Mouse (Mus musculus) gastrocnemius, adult 2 months (tissue): Measurements from ENCODE around the gene Cd209a. TPM values are rescaled to one million over a fixed set of nuclear protein-coding genes. Genes with fewer than 3 reads are reported as not detected.
"Not testable (repeated sequence)": the region's sequence is repeated elsewhere in the genome, so short reads cannot be mapped to it uniquely, and the experiment has no call there.

Experiments used
- DNase-seq: peaks from one replicate; pipeline ENCODE4 v3.0.0; 2022
- H3K27ac ChIP-seq: fragments of 200-600 bp; 2 replicates; pipeline ENCODE4 v1.8.1; 2022; ENCODE audit warnings: mild to moderate bottlenecking
- H3K4me3 ChIP-seq: fragments of 200-600 bp; 2 replicates; pipeline ENCODE4 v1.8.1; 2022; ENCODE audit warnings: mild to moderate bottlenecking, moderate library complexity
- CTCF ChIP-seq: fragments of 200-600 bp; IDR thresholded peaks from 2 replicates; pipeline ENCODE4 v1.8.1; 2022; ENCODE audit warnings: antibody characterized with exemption, mild to moderate bottlenecking, moderate library complexity
- intact Hi-C: fragments of 180-260 bp; cut with DNase I; formaldehyde crosslinking; loops from one replicate; pipeline ENCODE4 v1.15.1; 2025
- long read RNA-seq, 2 experiments: library from polyadenylated mRNA; stranded (forward); transcript quantifications; one replicate each; pipeline ENCODE4 v2.0.0; 2021
- total RNA-seq, 2 experiments: library from RNA; stranded (reverse); gene quantifications; 2 replicates each; pipeline ENCODE4 v1.2.3; 2021

The Cd209a gene
- under 1 TPM; 0.50 to 0.71 TPM for total RNA-seq
- long read RNA-seq, experiment 1 = 0 reads
- long read RNA-seq, experiment 2 = 0 reads

- TF ChIP-seq CTCF = no peak
- no peak within 1 kb of the TSS for H3K27ac ChIP-seq
- intact Hi-C loops = no loop called here
- no peak for DNase-seq
- no peak within 1 kb of the TSS for H3K4me3 ChIP-seq
These were observed at the start of gene Cd209a for GRCm38 (mm10) chr8:3748761-3749160. TSS of gene Cd209a (minus strand) at chr8:3748984.

GRCm38 (mm10) chr8:3768641-3769040 lies 19.9 kb upstream of the Cd209a start:
- H3K27ac ChIP-seq, DNase-seq, H3K4me3 ChIP-seq, intact Hi-C loops: not testable (repeated sequence)

GRCm38 (mm10) chr8:3754261-3754850 lies 5.6 kb upstream of the Cd209a start:
- intact Hi-C loops = no loop called here
- Histone ChIP-seq H3K27ac (no peak overlapping the region), H3K4me3 (no peak overlapping the region)
- no peak for TF ChIP-seq CTCF
- peak; percentile 74 for DNase-seq

- DNase-seq = no peak
- TF ChIP-seq CTCF = no peak
- intact Hi-C loops = no loop called here
- no peak overlapping the region for H3K4me3 ChIP-seq
- H3K27ac ChIP-seq = no peak overlapping the region
These were observed 11.8 kb downstream of the Cd209a start for GRCm38 (mm10) chr8:3736947-3737346.

- intact Hi-C loops = no loop called here
- no peak for TF ChIP-seq CTCF
These were observed 13.2 kb downstream of the Cd209a start for GRCm38 (mm10) chr8:3735599-3735998.

GRCm38 (mm10) chr8:3734084-3734483 lies 14.7 kb downstream of the Cd209a start:
- intact Hi-C loops = no loop called here
- TF ChIP-seq CTCF = no peak
- Histone ChIP-seq H3K27ac (no peak overlapping the region), H3K4me3 (no peak overlapping the region)
- no peak for DNase-seq

More at GRCm38 (mm10) chr8:3735599-3735998, 13.2 kb downstream of the Cd209a start:
- no peak overlapping the region for H3K27ac ChIP-seq
- no peak for DNase-seq
- H3K4me3 ChIP-seq = no peak overlapping the region

GRCm38 (mm10) chr8:3721041-3721440 lies 27.7 kb downstream of the Cd209a start:
- Histone ChIP-seq H3K27ac (no peak overlapping the region), H3K4me3 (no peak overlapping the region)
- intact Hi-C loops = no loop called here
- TF ChIP-seq CTCF = no peak
- DNase-seq = no peak

GRCm38 (mm10) chr8:3720551-3720950 lies 28.2 kb downstream of the Cd209a start, which contains the start of gene Clec4g:
TSS of gene Clec4g (minus strand) at chr8:3720651.
- intact Hi-C loops = no loop called here
- DNase-seq = no peak
- H3K4me3 ChIP-seq = no peak within 1 kb of the TSS
- no peak for TF ChIP-seq CTCF
- no peak within 1 kb of the TSS for H3K27ac ChIP-seq

GRCm38 (mm10) chr8:3718559-3718958 lies 30.2 kb downstream of the Cd209a start:
- intact Hi-C loops = loop anchor here (5.0 kb wide), 1 partner anchor 239 kb away; no protein-coding TSS in a partner anchor
- H3K4me3 ChIP-seq = no peak overlapping the region
- DNase-seq = peak; percentile 71
- H3K27ac ChIP-seq = no peak overlapping the region
- TF ChIP-seq CTCF = peak; percentile 83

- Histone ChIP-seq H3K27ac (no peak overlapping the region), H3K4me3 (no peak overlapping the region)
- TF ChIP-seq CTCF = no peak
- DNase-seq = no peak
- intact Hi-C loops = loop anchor here (5.0 kb wide), 1 partner anchor 240 kb away; no protein-coding TSS in a partner anchor
These were observed 31.3 kb downstream of the Cd209a start for GRCm38 (mm10) chr8:3717321-3717954.

GRCm38 (mm10) chr8:3711646-3712045 lies 37.1 kb downstream of the Cd209a start:
- no peak overlapping the region for H3K4me3 ChIP-seq
- TF ChIP-seq CTCF = no peak
- intact Hi-C loops = no loop called here
- peak overlapping the region; percentile 31; the same call in 1 of the 2 replicates for H3K27ac ChIP-seq
- no peak for DNase-seq

- intact Hi-C loops = no loop called here
- DNase-seq = no peak
- Histone ChIP-seq H3K4me3 (no peak overlapping the region), H3K27ac (no peak overlapping the region)
- no peak for TF ChIP-seq CTCF
These were observed 38.5 kb downstream of the Cd209a start for GRCm38 (mm10) chr8:3710312-3710711.

- H3K27ac ChIP-seq = no peak overlapping the region
- no peak for TF ChIP-seq CTCF
- no peak overlapping the region for H3K4me3 ChIP-seq
- intact Hi-C loops = no loop called here
- no peak for DNase-seq
These were observed 41.2 kb downstream of the Cd209a start for GRCm38 (mm10) chr8:3707611-3708010.

GRCm38 (mm10) chr8:3705711-3706110 lies 43.1 kb downstream of the Cd209a start:
- no peak for DNase-seq
- intact Hi-C loops = no loop called here
- Histone ChIP-seq H3K27ac (no peak overlapping the region), H3K4me3 (no peak overlapping the region)
- peak; percentile 34 for TF ChIP-seq CTCF
